Mouse (Mus musculus) regulatory T cell (primary cell): ENCODE measurements at regions not wholly inside any gene's neighbourhood (a gene's known extent, or its start where the extent isn't known, plus 50 kb on each side); places are given as distances from the start of the nearest gene placed in this dataset.
"Not testable (repeated sequence)": the region's sequence is repeated elsewhere in the genome, so short reads cannot be mapped to it uniquely, and the experiment has no call there.

Experiments
- in situ Hi-C: fragments of 300-600 bp; cut with MboI, MseI; formaldehyde crosslinking; loops from one replicate; pipeline ENCODE4 v1.15.1; 2025; ENCODE audit warnings: high pct_unique_total_duplicates

DNA sequence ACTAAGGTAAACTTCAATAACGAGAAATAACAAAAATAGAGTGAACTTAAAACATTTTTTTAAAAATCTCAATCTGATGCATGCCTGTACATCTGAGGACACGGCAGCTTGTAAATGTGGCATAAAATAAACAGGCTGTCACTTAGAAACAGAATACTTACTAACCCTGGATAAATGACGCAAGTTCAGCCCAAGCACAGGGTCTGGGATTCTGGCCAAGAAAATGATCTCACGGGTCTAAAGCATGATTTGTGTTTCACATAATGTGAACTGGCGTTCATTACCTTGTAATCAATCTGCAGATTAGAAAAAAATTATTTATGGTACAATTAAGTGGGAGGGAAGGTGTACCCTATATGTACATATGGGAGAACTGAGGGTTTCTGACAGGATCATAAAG, 512.1 kb upstream of the Vrk2 start:
- in situ Hi-C loops = no loop called here

GRCm38 (mm10) chr11:27102906-27103305, 509.1 kb upstream of the Vrk2 start:
- in situ Hi-C loops = no loop called here

DNA sequence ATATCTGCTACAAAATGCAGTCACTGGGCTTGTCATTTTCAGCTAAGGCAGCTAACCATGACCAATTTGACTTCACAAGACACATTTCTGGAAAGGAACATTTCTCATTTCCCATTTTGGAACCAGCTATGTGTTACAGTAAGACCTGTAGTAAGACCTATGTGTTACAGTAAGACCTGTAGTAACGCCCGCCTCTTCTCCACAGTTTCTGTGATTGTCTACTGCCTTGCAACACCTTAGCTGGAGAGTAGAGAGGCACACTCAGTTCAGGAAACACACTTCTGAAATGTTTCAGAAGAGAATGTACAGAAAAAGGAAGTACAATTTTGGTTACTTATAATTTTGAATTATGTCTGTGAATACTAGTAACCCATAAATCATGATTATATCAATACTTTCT, 508.2 kb upstream of the Vrk2 start:
- in situ Hi-C loops = no loop called here

DNA sequence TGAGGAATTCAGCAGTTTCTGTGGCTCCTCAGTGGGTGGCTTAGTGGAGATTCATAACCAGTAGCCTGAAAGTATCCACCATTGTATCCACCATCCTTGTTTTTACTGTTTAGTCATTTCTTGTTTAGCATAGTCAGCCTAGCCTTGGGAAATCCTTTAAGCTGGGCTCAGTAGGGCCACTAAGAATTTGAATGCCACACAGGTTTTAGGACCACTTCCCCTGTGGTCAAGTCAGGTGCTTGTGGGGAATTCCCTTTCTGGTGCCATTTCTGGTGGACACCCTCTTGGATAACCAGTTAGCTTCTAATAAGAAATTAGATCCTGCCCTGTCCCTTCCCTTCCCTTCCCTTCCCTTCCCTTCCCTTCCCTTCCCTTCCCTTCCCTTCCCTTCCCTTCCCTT, 502.8 kb upstream of the Vrk2 start:
- in situ Hi-C loops = no loop called here

DNA sequence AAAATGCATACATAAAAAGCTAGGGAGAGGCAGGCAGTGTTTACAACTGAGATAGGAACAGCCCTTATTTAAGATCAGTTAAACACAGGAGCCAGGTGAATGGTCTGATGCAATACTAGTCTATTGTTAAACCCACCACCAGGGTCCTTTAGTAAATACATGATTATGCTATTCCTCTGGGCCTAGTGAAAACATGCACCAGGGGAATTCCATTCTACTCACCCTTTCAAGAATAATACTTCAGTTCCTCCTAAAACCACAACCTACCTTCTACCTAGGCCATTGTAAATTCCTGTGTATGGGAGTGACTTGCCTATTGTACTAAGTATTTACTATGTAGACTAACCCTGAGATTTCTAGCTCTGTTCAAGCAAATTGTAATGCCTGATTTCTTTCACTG, 501.7 kb upstream of the Vrk2 start:
- in situ Hi-C loops = not testable (repeated sequence)

DNA sequence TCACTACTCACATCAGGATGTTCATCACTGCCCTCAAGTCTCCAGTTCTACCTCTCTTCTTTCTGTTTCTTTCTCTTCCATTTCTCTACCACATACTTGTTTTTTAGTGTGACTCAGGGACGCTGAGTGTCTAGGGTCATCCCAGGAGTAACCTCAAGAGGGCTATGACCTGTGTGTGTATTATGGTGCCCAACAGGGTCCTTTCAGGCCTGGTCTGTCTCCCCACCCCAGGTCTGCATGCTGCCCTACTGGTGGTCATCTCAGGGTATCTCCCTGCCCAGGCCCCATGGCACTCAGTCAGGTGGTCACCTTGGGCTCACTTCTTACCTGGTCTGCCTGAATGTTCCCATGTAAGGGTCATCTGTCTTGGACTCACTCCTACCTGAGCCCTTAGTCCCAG, 492.7 kb upstream of the Vrk2 start:
- in situ Hi-C loops = no loop called here

GRCm38 (mm10) chr11:27081188-27081587, 487.4 kb upstream of the Vrk2 start:
- in situ Hi-C loops = no loop called here

- in situ Hi-C loops = no loop called here
These were observed 476.6 kb upstream of the Vrk2 start for GRCm38 (mm10) chr11:27070381-27070780.

DNA sequence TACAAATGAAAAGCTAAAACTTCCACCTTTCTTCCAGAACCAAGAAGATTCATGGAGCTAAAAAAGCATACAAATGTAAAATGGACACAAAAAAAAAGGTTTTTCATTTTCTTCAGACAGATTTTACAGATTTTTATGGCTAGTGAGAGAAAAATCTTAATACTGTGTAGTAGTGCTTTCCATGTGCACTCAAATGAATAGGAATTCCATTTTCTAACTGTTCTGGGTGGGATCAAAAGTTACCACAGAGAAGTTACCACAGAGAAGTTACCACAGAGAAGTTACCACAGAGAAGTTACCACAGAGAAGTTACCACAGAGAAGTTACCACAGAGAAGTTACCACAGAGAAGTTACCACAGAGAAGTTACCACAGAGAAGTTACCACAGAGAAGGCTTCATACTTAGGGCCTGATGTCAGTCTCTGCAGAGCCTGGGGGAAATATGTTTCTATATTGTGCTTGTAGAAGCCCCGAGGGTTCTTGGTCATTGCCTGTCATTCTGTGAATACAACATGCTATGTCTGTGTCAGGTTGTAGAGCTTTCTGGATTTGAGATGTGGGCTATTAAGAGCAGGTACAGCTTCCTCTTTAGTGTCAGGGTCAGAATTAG, 433.5 kb upstream of the Vrk2 start:
- in situ Hi-C loops = no loop called here

GRCm38 (mm10) chr11:27025500-27025899, 431.7 kb upstream of the Vrk2 start:
- in situ Hi-C loops = no loop called here

DNA sequence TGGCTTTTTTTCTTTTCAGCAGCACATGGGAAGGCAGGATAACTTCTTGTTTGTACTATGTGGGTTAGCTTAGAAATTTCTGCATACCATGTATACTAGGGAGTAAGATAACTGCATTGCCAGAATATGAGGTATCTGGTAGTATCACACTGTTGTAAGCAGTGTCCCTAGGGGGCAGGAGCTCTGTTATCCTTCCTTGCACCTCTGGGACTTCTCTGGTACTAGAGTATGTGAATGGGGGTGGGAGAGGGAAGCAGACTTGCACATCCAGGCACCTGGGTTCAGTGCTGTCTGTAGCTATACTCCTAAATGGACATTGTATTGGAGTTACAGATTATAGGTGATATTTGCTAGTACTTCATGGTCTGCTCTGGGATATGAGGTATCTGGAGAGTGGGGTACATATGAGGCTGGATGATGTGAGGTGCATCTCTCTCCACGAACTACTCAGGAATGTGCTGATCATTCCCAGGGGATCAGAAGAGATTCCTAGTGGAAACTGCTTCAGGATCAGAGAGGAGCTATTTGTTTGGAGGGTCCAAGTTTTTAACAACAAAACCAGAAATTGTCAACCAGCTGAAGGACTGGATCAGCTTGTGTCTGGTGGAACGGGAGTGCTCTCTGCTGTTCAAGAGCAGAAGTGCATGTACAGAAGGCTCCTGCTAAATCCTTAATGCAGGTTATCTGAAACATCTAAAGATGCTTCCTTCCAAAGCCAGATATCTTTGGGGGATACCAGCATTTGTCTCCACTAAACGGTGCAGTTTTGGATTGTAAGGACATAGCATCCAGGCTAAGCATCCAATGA, 402.7 kb upstream of the Vrk2 start:
- in situ Hi-C loops = no loop called here

DNA sequence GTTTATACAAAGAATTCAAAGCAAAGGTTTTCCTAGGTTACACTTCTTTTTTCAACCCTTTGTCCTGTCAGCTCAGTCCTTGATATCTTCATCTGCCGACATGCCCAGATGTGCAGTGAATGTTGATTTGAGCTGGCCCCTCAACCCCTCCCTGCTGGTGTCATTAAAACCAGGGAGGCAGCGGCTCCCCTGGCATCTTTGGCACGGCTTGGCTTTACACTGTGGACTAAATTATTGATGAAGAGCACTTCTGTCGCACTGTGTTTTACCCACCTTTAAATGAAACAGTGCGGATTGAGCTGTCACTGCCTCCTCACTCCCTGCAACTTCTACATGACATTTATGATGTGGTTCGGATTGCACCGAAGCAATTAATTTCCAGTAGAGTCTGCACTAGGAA, 387.4 kb upstream of the Vrk2 start:
- in situ Hi-C loops = no loop called here

- in situ Hi-C loops = loop anchor here (25.0 kb wide), 1 partner anchor 485 kb away; no protein-coding TSS in a partner anchor
These were observed 378.8 kb upstream of the Vrk2 start for GRCm38 (mm10) chr11:26972533-26973081.

GRCm38 (mm10) chr11:26971161-26971560, 377.4 kb upstream of the Vrk2 start:
- in situ Hi-C loops = loop anchor here (25.0 kb wide), 1 partner anchor 484 kb away; no protein-coding TSS in a partner anchor

- in situ Hi-C loops = loop anchor here (10.0 to 25.0 kb wide), 2 partner anchors 480 to 763 kb away; no protein-coding TSS in a partner anchor
These were observed 373.6 kb upstream of the Vrk2 start for GRCm38 (mm10) chr11:26967427-26967826.

DNA sequence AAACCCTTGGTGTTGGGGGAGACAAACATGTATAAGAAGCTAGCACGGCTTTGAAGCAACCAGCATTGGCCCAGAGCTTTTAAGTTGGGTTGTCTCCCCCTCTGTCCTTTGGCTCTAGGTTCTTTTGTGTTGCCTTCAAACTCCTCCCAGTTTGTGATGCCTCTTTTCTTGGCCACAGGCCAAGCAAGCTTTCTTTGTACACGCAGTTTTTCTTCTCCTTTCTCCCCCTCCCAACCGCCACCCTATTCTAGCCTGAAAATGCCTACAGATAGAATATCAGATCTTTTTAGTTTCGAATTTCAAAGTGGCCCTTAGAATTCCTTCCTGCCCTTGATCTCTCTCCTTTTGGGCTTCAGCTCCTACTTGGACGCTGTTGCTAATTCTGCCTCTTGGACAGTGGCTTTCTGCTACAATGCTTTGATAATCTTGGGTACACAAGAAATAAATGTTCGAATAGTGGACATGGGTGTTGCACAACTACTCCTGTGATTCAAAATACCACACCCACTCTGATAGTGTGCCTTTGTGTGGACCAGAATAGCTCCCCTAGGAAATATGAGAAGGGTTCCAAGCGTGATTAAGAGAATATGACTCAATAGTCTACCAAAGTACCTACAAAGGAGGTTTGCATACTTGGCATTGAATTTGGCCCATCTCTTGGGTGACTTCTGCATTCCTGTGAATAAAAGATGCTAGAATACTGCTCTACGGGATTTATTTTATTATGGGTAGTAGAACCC, 369.3 kb upstream of the Vrk2 start:
- in situ Hi-C loops = loop anchor here (10.0 to 25.0 kb wide), 2 partner anchors 476 to 758 kb away; no protein-coding TSS in a partner anchor

- in situ Hi-C loops = loop anchor here (10.0 to 25.0 kb wide), 2 partner anchors 475 to 757 kb away; no protein-coding TSS in a partner anchor
These were observed 368.5 kb upstream of the Vrk2 start for GRCm38 (mm10) chr11:26962040-26962927.

GRCm38 (mm10) chr11:26961336-26961980, 367.7 kb upstream of the Vrk2 start:
- in situ Hi-C loops = loop anchor here (10.0 to 25.0 kb wide), 2 partner anchors 474 to 757 kb away; no protein-coding TSS in a partner anchor

- in situ Hi-C loops = loop anchor here (25.0 kb wide), 1 partner anchor 469 kb away; no protein-coding TSS in a partner anchor
These were observed 362.4 kb upstream of the Vrk2 start for GRCm38 (mm10) chr11:26956153-26956552.

- in situ Hi-C loops = no loop called here
These were observed 338.0 kb upstream of the Vrk2 start for GRCm38 (mm10) chr11:26931766-26932165.
